In genomic region chr2:174312118-174312647, GRCm38 (mm10) we compare ENCODE assay signal across 9 mouse cellular contexts. TPM values are rescaled to one million over a fixed set of nuclear protein-coding genes. Genes with fewer than 3 reads are reported as not detected.
DNase-seq lines count a peak whose midpoint lies in the region; ATAC-seq and TF ChIP-seq lines count a peak whose summit lies in the region.
"Had no signal": no experiment of that assay in that cellular context is flagged by ENCODE, and none has a peak within 500 bp of the region (broad histone marks: within the 10 kb centered on the region; RNA-seq: fewer than 3 reads in every experiment).

No protein-coding gene starts in this region.

- peak; percentile 71 for DNase-seq in R1 (ENCODE audit: low read depth, low spot score)
- DNase-seq in cerebellum, adult 9-11 months = peak; percentile 61
- peak; percentile 79 to 83 for DNase-seq in left cerebral cortex, adult 2 months (ENCODE audit: extremely low spot score in 1 of 2, low spot score in 2 of 2)
- peak; percentile 94 for DNase-seq in lung, postnatal 36 days
- peak; percentile 63 for DNase-seq in retina, postnatal 7 days (ENCODE audit: low read depth, low spot score)
- DNase-seq in thymus, postnatal 4 days = peak; percentile 88

- intact Hi-C loops in left cerebral cortex, adult 2 months (cut with DNase I) = loop anchor here (1.0 to 5.0 kb wide), 3 partner anchors 220 to 546 kb away; no protein-coding TSS in a partner anchor

- no peak overlapping the region for H3K4me3 ChIP-seq in left cerebral cortex, adult 2 months

- no peak overlapping the region for H3K27ac ChIP-seq in left cerebral cortex, adult 2 months
- H3K27ac ChIP-seq: macrophage had no signal

- ATAC-seq in frontal cortex, adult (ENCODE audit: low TSS enrichment) = peak; percentile 86
- peak; percentile 82 for ATAC-seq in inflammation-experienced regulatory T-cells, adult 6 months

- TF ChIP-seq CTCF in left cerebral cortex, adult 2 months (IDR thresholded peaks at IDR 0.05) = peak; percentile 75

RNA-seq across cellular contexts. Expression of gene Gnas, which starts 28.1 kb away (rescaled TPM):
- 100 to 1,000 TPM; 121 to 127 (median 126) TPM for polyA plus RNA-seq in inflammation-experienced regulatory T-cells, adult 6 months (2017; shearing (Covaris generic))
- total RNA-seq in left cerebral cortex, adult 2 months (2021) = 1,000 to 10,000 TPM; 1,778 to 1,853 TPM

RNA-seq across cellular contexts. Expression of gene Gm20721, which starts 34.3 kb away (rescaled TPM):
- polyA plus RNA-seq in inflammation-experienced regulatory T-cells, adult 6 months (2017; shearing (Covaris generic)) = not detected
- 1 to 10 TPM; 2.3 to 2.8 TPM for total RNA-seq in left cerebral cortex, adult 2 months (2021)
